Mouse (Mus musculus) brown adipose tissue, adult 24 weeks (tissue): ENCODE measurements around the gene Chtf18. TPM values are rescaled to one million over a fixed set of nuclear protein-coding genes. Genes with fewer than 3 reads are reported as not detected.
"Not testable (repeated sequence)": the region's sequence is repeated elsewhere in the genome, so short reads cannot be mapped to it uniquely, and the experiment has no call there.

Source experiments
- H3K27ac ChIP-seq: fragments of 200-500 bp; replicated peaks from 2 replicates; pipeline ENCODE4 v1.5.1; 2012; ENCODE audit warnings: low read depth, mild to moderate bottlenecking, low read length
- H3K4me1 ChIP-seq: fragments of 200-500 bp; 2 replicates; pipeline ENCODE4 v1.6.1; 2012; ENCODE audit warnings: low read length, mixed read lengths; ENCODE audit not compliant: control insufficient read depth, insufficient read depth, insufficient read length
- H3K4me3 ChIP-seq: fragments of 200-500 bp; 2 replicates; pipeline ENCODE4 v1.5.1; 2012; ENCODE audit warnings: low read depth, mild to moderate bottlenecking, low read length, moderate library complexity; ENCODE audit not compliant: insufficient read depth
- polyA plus RNA-seq: library from polyadenylated mRNA; stranded (reverse); fragments of >200 nt; gene quantifications from 2 replicates; pipeline ENCODE4 v1.2.4, GENCODE M21; 2012; ENCODE audit not compliant: missing spikeins, insufficient read depth, insufficient read length

The Chtf18 gene
- polyA plus RNA-seq, 1 experiment, result 0.87 TPM

DNA sequence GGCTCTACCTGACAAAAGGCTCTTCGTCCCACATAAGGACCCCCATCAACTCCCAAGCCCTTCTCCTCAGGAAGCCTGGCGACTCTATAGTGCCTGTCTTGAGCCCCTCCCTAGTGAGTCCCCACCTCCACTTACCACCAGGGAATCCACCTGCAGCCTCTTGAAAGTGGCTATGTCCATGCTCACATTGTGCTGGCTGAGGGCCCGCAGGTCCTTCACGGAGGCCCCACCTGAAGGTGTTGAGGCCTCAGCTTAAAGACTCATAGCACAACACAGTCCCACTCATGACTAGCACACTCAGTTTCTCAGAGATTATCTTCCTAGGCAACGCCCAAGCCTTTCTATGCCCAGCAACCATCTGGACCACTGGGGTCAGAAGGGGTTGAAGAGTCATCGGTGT is 22.1 kb upstream of the Chtf18 start:
- no peak overlapping the region for H3K4me3 ChIP-seq
- H3K27ac ChIP-seq, result no peak overlapping the region

DNA sequence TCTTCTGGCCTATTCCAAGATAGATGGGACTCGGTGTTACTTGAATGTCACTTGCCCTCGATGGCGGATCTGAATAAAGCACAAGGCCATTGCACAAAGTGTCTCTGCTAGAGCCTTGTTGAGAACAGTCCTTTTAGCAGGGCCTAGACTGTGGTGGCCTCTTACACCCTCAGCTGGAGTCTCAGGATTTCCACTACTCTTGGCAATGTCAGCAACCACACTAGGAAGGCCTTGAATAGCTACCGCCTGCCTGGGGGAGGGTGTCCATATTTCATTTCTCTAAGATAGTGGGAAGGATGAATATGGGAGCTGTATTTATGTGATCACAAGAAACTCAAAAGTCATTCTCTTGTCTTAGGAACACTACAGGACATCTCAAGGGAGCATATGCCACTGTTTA is 21.0 kb upstream of the Chtf18 start:
- no peaks in the 10 kb centered on the region for H3K4me1 ChIP-seq
- no peak overlapping the region for H3K27ac ChIP-seq
- no peak overlapping the region for H3K4me3 ChIP-seq

More for the DNA sequence above, 22.1 kb upstream of the Chtf18 start:
- no peaks in the 10 kb centered on the region for H3K4me1 ChIP-seq

DNA sequence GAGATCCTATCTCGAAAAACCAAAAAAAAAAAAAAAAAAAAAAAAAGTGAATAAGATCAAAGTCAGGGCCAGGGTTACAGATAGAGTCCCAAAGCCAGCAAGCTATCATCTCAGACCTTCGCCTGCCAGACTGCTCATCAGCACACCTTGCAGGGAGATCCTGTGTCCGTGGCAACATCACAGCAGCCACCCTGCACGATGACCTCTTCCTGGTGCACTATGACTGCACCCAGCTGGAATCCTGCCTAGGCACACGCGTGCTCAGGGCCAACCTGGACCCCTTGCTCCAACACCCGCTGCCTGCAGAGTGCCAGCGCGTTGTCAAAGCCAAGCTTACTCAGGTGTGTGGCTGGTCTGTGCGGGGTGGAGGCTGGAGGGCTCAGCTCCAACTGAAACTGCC is 17.1 kb upstream of the Chtf18 start:
- no peaks in the 10 kb centered on the region for H3K4me1 ChIP-seq
- no peak overlapping the region for H3K4me3 ChIP-seq
- no peak overlapping the region for H3K27ac ChIP-seq

DNA sequence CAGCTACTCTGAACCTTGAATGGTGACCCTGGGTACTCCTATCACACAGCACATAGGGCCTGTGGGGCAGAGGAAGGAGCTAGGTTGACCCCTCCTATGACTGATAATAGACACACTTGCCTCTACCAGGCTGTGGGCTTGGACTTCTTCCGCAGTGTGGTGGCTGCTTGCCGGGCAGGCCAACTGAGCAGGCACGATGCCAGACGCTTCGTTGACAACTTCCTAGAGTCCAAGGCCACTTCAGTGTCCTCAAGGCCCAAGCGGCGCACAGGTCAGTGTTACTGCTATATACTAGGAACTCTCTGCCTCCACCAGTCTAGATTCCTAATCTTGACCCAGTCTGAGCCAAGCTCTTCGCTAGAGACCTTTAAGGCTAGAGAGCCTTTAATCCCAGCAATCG is 16.6 kb upstream of the Chtf18 start:
- no peaks in the 10 kb centered on the region for H3K4me1 ChIP-seq
- no peak overlapping the region for H3K4me3 ChIP-seq
- H3K27ac ChIP-seq, result no peak overlapping the region

DNA sequence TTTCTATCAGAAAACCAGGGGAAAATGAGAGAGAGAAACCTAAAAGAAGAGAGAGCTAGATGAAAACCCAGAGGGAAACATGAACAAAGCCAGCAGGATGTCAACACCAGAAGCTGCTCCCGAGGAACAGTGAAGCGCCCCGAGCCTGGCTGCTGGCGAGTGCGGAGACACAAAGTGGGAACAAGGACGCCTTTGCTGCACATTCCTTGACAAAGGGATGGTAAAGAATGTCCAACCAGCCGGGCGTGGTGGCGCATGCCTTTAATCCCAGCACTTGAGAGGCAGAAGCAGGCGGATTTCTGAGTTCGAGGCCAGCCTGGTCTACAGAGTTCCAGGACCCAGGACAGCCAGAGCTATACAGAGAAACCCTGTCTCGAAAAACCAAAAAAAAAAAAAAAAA is 14.3 kb upstream of the Chtf18 start:
- not testable (repeated sequence) for H3K4me1 ChIP-seq, H3K27ac ChIP-seq, H3K4me3 ChIP-seq

DNA sequence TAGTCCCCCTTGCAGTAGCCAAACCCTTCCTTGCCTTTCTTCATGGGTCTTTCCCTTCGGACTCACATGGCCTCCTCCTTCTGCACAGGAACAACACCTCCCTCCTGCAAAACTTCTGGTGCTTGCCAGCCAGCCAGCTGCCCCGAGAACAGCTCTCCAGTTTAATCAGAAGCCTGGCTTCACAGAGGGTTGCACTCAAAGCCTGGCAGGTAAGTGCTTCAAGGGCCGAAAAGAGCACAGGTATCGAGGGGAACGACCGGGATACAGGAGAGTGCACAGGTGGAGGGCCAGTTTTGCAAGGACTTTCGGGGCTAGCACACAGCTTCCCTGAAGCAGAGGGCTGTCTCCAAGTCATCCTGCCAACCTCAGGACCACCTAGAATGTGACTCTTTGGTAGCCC is 11.6 kb upstream of the Chtf18 start:
- Histone ChIP-seq H3K4me3 (no peak overlapping the region), H3K27ac (no peak overlapping the region), H3K4me1 (no peaks in the 10 kb centered on the region)

DNA sequence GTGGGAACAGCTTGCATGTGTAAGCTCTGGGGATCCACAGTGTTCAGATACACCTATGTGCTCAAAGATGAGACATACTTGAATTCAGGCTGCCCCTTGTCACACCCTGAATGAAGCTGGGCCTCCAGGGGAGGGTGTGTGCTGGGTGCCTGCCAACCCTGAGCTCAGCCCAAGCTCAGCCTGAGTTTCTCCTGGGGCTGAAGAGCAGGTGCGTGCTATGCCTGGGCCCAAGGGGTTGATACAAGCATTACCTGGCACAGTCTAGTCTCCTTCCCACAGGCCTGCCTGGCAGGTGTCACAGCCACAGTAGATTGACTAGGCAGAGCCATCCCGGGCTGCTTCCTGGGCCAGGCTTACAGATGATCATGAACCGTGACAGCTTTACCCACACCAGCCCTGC is 8.5 kb upstream of the Chtf18 start, which contains the start of gene Mslnl:
TSS of gene Mslnl (plus strand) at position 298 of the 400 bp plus-strand sequence.
- no peak within 1 kb of the TSS for H3K4me3 ChIP-seq
- H3K27ac ChIP-seq, result no peak within 1 kb of the TSS
- no peaks in the 10 kb centered on the region for H3K4me1 ChIP-seq

DNA sequence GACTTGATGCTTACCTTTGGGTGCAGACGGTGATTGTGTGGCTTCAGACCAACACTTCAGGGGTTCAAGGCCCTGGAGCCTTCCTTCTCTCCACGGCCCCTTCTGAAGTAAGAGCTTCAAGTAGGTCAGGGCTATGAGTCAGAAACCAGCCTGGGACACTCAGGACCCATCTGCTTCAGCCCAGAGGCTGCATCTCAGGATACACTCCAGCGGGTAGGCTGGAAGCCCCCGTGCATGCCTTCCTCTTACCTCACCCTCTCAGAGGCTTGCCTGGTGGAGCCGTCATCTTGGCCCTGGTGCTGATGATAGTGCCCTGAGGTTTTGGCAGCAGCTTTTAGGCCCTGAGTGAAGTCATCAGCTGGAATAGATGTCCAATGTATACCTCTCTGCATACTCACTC is 8.0 kb upstream of the Chtf18 start:
- H3K4me1 ChIP-seq, result no peaks in the 10 kb centered on the region
- no peak overlapping the region for H3K4me3 ChIP-seq
- no peak overlapping the region for H3K27ac ChIP-seq

DNA sequence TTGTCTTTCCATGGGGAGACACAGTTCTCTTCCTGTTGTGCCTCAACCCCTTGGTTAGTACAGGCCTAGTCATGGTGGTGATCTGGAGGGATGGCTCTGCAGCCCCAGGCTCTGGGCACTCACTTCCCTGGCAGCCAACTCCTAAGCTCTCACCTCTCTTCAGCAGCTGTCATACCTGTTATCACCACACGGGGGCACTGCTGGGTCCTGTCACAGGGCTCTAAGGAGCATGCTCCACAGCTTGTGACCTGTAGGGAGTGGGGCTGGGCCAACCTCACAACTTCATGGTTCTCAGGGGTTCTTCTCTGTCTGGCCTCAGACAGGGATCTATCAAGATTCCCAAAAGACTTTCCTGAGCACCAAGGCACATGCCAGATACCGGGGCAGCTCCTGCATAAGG is 4.9 kb upstream of the Chtf18 start:
- no peak overlapping the region for H3K4me3 ChIP-seq
- H3K4me1 ChIP-seq, result peaks cover 6% of the 10 kb centered on the region; the same call in 1 of the 2 replicates

DNA sequence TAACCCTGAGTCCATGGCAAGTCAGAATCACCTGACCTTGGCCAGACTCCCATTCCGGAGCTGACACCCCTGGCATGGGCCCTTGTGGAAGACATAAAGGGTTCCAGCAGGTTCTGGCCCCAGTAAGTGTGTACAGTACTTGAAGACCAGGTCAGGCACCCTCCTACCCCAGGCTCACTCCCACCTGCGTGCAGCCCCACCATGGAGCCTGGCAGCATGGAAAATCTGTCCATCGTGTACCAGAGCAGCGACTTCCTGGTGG is 721 bp upstream of the Chtf18 start:
- H3K4me1 ChIP-seq, result peaks cover 6% of the 10 kb centered on the region; the same call in 1 of the 2 replicates
- peak overlapping the region; percentile 65 for H3K4me3 ChIP-seq
- H3K27ac ChIP-seq, result no peak overlapping the region

More for the DNA sequence above, 4.9 kb upstream of the Chtf18 start:
- H3K27ac ChIP-seq, result no peak overlapping the region

DNA sequence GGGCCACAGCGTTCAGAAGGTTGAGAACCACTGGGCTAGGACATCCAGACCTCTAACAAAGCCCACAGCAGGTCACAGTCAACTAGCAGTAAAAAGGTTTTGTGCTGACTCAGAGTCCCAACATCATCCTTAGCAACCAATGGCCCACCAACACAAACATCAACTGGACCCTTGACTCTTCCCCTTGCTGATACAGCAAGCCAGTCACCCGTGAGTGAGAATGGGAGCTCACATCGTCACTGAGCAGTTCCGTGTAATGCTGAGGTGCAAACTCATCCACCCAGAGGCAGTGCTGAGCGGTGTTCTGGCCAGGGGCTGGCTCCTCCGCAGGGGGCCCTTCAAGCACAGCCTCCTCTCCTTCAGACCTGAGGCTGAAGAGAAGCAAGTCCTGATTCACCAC is 2.0 kb downstream of the Chtf18 start:
- H3K27ac ChIP-seq, result no peak overlapping the region
- H3K4me1 ChIP-seq, result peaks cover 6% of the 10 kb centered on the region; the same call in 1 of the 2 replicates
- H3K4me3 ChIP-seq, result no peak overlapping the region

DNA sequence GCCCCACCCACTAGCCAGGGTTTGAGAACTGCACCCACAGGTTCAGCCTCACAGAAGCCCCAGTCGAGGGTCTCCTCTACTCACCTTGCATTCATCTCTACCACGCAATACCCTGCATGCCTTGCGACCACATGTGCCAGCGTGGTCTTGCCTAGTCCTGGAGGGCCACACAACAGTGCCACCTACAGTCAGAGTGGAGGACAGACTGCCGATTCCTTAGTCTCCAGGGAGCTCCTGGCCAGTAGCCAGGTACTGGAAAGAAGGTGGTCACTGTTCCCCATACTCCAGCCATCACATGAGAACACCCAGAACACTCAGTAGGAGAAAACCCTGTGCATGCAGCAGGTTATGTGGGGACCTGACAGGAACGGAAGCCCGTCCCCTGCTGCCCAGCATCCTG is 3.3 kb downstream of the Chtf18 start:
- peaks cover 6% of the 10 kb centered on the region; the same call in 1 of the 2 replicates for H3K4me1 ChIP-seq
- no peak overlapping the region for H3K27ac ChIP-seq
- no peak overlapping the region for H3K4me3 ChIP-seq

DNA sequence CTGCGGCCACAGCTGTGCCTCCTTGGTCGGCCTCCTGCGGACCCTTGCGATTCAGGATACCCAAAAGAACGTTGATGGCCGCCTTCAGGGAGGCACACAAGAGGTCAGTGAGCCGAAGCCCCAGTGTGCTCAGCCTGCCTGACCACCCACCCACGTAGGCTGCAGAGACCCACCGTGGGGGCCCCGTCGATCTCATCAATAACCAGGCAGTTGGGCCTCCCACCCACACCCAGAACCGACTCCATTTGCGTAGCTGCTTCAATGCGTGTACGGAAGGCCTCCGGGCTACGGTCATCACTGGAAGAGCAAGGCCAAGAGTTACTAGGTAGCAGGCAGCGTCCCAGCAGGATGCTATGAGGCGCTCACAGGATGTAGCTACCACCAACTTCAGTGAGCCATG is 3.7 kb downstream of the Chtf18 start:
- H3K4me3 ChIP-seq, result no peak overlapping the region
- H3K27ac ChIP-seq, result no peak overlapping the region
- H3K4me1 ChIP-seq, result peaks cover 6% of the 10 kb centered on the region; the same call in 1 of the 2 replicates

DNA sequence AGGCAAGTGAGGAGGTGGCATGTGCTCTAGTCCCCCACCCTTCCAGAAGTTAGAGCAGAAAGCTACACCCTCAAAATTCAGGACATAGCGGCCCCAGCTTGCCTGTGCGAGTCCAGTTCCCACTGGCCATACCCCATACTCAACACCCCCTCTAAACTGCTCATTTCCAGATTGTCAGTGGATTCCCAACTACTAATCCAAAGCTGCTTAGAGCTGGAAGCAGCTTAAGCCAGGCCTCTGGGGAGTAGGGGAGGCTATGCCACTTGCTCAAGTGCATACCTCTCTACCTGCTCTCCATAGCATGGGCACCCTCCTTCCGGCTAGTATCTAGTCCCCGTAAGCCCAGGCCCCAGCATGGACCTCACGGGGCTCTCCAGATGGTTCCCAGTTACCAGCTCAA is 5.7 kb downstream of the Chtf18 start:
- Histone ChIP-seq H3K4me1 (no peaks in the 10 kb centered on the region), H3K4me3 (no peak overlapping the region), H3K27ac (no peak overlapping the region)

DNA sequence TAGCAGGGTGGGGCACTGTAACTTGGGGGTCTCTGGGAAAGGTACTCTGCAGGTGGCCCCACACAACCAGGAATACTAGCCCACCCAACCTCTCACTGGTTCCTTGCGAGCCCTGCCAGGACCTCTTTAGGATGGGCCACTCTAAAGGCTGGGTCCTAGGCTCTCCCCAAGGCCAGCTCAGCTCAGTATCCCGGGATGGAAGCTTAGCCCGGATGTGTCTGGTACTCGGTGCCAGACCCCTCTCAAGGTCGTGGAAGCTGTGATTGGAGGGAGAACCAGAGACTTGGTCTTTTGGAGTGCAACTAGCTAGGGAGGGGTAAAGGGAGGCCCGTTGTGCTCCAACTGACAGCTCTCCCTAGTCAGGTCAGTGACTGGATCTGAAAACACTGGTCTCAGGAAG is 9.5 kb downstream of the Chtf18 start:
- H3K4me1 ChIP-seq, result no peaks in the 10 kb centered on the region
- H3K4me3 ChIP-seq, result no peak overlapping the region
- no peak overlapping the region for H3K27ac ChIP-seq

DNA sequence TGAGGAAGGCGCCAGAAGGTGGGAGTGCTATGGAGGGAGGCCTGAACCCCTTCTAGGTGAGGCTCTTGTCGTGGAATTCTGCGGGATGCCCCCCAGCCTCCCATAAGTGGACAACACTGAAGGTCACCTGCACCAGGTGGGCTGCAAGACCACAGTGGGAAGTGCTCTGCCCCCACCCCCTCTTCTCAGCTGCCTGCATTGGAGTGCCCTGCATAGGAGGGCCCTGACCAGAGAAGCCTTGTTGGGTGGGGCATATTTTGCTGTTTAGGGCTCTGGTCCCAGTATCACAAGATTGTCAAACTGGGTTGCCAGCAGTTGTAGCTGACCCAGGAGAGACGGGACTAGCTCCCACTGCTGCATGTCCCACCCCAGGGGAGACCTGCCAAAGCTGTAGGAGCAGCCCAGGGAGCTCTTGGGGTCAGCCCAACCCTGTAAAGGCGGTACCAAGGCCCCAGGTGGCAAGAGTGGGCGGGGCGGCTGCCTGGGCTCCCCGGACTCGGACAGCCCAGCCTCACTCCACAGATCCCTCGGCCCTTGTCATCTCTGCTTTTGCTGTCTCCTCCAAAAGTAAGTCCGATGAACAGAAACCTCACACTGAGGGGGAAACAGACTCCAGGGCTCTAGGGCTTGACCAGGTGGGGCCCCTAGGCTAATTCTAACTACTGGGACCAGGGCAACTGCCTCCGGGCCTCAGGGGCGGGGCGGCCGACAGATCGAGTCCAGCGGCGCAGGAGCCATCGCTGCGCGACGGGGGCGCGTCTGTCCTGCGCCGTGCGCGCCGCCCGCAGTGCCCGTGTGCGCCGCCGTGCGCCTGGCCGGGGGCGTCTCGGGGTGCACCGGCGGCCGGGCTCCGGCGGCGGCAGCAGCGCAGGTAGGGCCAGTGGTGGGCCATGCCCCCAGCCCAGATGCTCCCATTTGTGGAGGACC is 10.2 kb downstream of the Chtf18 start, which contains the start of gene Gng13:
TSS of gene Gng13 (plus strand) at position 461 of the 927 bp plus-strand sequence.
- Histone ChIP-seq H3K4me1 (no peaks in the 10 kb centered on the region), H3K4me3 (no peak within 1 kb of the TSS), H3K27ac (no peak within 1 kb of the TSS)
